Mouse (Mus musculus): ENCODE data around the gene Rgl2. TPM values are rescaled to one million over a fixed set of nuclear protein-coding genes. Genes with fewer than 3 reads are reported as not detected.

The Rgl2 gene
- polyA plus RNA-seq, 1 experiment: 20.1 TPM

DNA sequence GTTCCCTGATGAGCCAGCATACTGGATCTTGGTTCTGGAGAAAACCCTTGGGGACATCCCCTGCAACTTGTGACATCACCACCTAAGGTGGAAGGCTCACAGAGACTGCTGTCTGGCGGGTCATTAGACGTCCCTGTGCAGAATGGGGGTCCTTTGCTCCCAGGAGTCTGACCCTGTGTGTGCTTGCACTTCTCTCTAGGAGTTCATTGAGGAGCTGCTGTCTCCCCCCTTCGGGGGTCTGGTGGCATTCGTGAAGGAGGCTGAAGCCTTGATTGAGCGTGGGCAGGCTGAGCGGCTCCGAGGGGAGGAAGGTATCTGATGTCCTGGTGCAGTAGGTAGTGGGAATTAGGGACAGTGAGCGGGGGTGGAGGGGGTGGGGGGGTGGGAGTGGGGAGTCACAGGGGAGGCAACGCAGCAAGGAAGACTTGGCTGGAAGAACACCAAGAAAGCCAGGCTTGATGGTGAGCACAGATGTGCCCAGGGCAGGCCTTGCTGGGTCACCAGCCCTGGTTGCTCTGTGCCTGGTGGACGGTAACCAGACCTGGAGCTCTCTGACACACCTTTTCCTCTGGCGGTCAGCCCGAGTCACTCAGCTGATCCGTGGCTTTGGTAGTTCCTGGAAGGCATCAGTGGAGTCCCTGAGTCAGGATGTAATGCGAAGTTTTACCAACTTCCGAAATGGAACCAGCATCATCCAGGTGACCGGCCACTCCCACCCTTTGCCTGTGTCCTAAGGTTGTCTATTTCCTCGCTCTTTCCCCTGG lies 35.9 kb downstream of the Rgl2 start:
- no peak overlapping the region for H3ac ChIP-seq (ENCODE audit: control insufficient read depth, insufficient read length)
- H3K4me3 ChIP-seq: no peak overlapping the region
- H3K27me3 ChIP-seq (ENCODE audit: control insufficient read depth, insufficient read depth, insufficient read length): no peaks in the 10 kb centered on the region
- H3K36me3 ChIP-seq (ENCODE audit: control insufficient read depth, insufficient read depth): no peaks in the 10 kb centered on the region
- H3K4me2 ChIP-seq (ENCODE audit: low read depth): no peak overlapping the region
- TF ChIP-seq REST (IDR thresholded peaks at IDR 0.05; ENCODE audit: insufficient read depth, insufficient read length): no peak
- TF ChIP-seq CEBPB (IDR thresholded peaks at IDR 0.05; ENCODE audit: insufficient read depth, poor library complexity, severe bottlenecking): no peak
- TF ChIP-seq USF1 (IDR thresholded peaks at IDR 0.05; ENCODE audit: low read depth): no peak
- TF ChIP-seq MYOD1 (IDR thresholded peaks at IDR 0.05; ENCODE audit: control insufficient read depth in 1 of 3, insufficient read length in 2 of 3, low read depth in 2 of 3): no peak
- no peak for TF ChIP-seq POLR2AphosphoS2 (IDR thresholded peaks at IDR 0.05; ENCODE audit: insufficient read length, low read depth)
- no peak for TF ChIP-seq MYOG (IDR thresholded peaks at IDR 0.05; ENCODE audit: control insufficient read depth in 1 of 3, insufficient read depth in 1 of 3, insufficient read length in 2 of 3, low read depth in 2 of 3)
- no peak for TF ChIP-seq TCF3 (IDR thresholded peaks at IDR 0.05; ENCODE audit: insufficient read length, low read depth)
- TF ChIP-seq E2F4 (IDR thresholded peaks at IDR 0.05; ENCODE audit: insufficient read depth): no peak
- no peak for TF ChIP-seq TCF12 (IDR thresholded peaks at IDR 0.05; ENCODE audit: insufficient read depth, poor library complexity, severe bottlenecking)
- TF ChIP-seq MAX (IDR thresholded peaks at IDR 0.05; ENCODE audit: low read depth): no peak
- no peak for TF ChIP-seq SRF (IDR thresholded peaks at IDR 0.05; ENCODE audit: control insufficient read depth, insufficient read length, low read depth)
- no peak for TF ChIP-seq POLR2A (IDR thresholded peaks at IDR 0.05; ENCODE audit: insufficient read length, low read depth)
- H3K79me2 ChIP-seq (ENCODE audit: control insufficient read depth, insufficient read depth): no peaks in the 10 kb centered on the region

DNA sequence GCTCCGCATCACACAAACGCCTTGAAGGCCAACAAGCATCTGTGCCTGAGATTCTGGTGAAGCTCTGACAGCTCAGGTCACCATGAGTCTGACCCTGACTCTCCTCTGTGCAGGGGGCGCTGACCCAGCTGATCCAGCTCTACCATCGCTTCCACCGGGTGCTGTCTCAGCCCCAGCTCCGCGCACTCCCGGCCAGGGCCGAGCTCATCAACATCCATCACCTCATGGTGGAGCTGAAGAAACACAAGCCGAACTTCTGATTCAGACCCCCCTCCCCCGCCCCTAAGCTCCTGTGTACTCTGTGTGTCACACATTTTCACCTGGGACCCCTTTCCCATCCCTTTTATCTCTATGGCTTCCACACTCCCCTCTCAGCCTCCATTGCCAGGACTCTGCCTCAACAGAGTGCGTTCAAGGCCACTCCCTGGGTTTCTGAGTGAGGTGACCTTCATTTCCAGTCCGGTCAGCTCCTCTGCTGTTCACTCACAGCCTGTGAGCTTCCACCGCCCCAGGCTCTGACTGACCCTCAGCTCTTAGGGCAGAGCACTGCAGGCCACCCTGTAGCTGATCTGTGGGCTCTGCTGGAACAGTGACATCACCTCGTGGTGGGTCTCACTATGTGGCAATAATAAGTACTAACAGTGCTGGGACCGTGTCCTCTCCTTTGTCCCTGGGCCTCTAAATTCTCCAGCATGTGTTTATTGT lies 36.7 kb downstream of the Rgl2 start:
- H3K79me2 ChIP-seq (ENCODE audit: control insufficient read depth, insufficient read depth): no peaks in the 10 kb centered on the region
- no peaks in the 10 kb centered on the region for H3K36me3 ChIP-seq (ENCODE audit: control insufficient read depth, insufficient read depth)
- H3ac ChIP-seq (ENCODE audit: control insufficient read depth, insufficient read length): no peak overlapping the region
- H3K4me3 ChIP-seq: no peak overlapping the region
- no peak overlapping the region for H3K4me2 ChIP-seq (ENCODE audit: low read depth)
- no peaks in the 10 kb centered on the region for H3K27me3 ChIP-seq (ENCODE audit: control insufficient read depth, insufficient read depth, insufficient read length)
- TF ChIP-seq MAX (IDR thresholded peaks at IDR 0.05; ENCODE audit: low read depth) (no peak), POLR2AphosphoS2 (IDR thresholded peaks at IDR 0.05; ENCODE audit: insufficient read length, low read depth) (no peak), POLR2A (IDR thresholded peaks at IDR 0.05; ENCODE audit: insufficient read length, low read depth) (no peak), USF1 (IDR thresholded peaks at IDR 0.05; ENCODE audit: low read depth) (no peak), MYOG (IDR thresholded peaks at IDR 0.05; ENCODE audit: control insufficient read depth in 1 of 3, insufficient read depth in 1 of 3, insufficient read length in 2 of 3, low read depth in 2 of 3) (no peak), TCF12 (IDR thresholded peaks at IDR 0.05; ENCODE audit: insufficient read depth, poor library complexity, severe bottlenecking) (no peak), E2F4 (IDR thresholded peaks at IDR 0.05; ENCODE audit: insufficient read depth) (no peak), SRF (IDR thresholded peaks at IDR 0.05; ENCODE audit: control insufficient read depth, insufficient read length, low read depth) (no peak), TCF3 (IDR thresholded peaks at IDR 0.05; ENCODE audit: insufficient read length, low read depth) (no peak), CEBPB (IDR thresholded peaks at IDR 0.05; ENCODE audit: insufficient read depth, poor library complexity, severe bottlenecking) (no peak), REST (IDR thresholded peaks at IDR 0.05; ENCODE audit: insufficient read depth, insufficient read length) (no peak), MYOD1 (IDR thresholded peaks at IDR 0.05; ENCODE audit: control insufficient read depth in 1 of 3, insufficient read length in 2 of 3, low read depth in 2 of 3) (no peak)

- no peaks in the 10 kb centered on the region for H3K27me3 ChIP-seq (ENCODE audit: control insufficient read depth, insufficient read depth, insufficient read length)
- no peak overlapping the region for H3K4me2 ChIP-seq (ENCODE audit: low read depth)
- no peaks in the 10 kb centered on the region for H3K79me2 ChIP-seq (ENCODE audit: control insufficient read depth, insufficient read depth)
- no peaks in the 10 kb centered on the region for H3K36me3 ChIP-seq (ENCODE audit: control insufficient read depth, insufficient read depth)
- no peak for TF ChIP-seq MYOD1 (IDR thresholded peaks at IDR 0.05; ENCODE audit: control insufficient read depth in 1 of 3, insufficient read length in 2 of 3, low read depth in 2 of 3)
- no peak for TF ChIP-seq MYOG (IDR thresholded peaks at IDR 0.05; ENCODE audit: control insufficient read depth in 1 of 3, insufficient read depth in 1 of 3, insufficient read length in 2 of 3, low read depth in 2 of 3)
- no peak for TF ChIP-seq E2F4 (IDR thresholded peaks at IDR 0.05; ENCODE audit: insufficient read depth)
- TF ChIP-seq POLR2AphosphoS2 (IDR thresholded peaks at IDR 0.05; ENCODE audit: insufficient read length, low read depth): no peak
- no peak for TF ChIP-seq TCF3 (IDR thresholded peaks at IDR 0.05; ENCODE audit: insufficient read length, low read depth)
- TF ChIP-seq SRF (IDR thresholded peaks at IDR 0.05; ENCODE audit: control insufficient read depth, insufficient read length, low read depth): no peak
- H3K4me3 ChIP-seq: no peak overlapping the region
- H3ac ChIP-seq (ENCODE audit: control insufficient read depth, insufficient read length): no peak overlapping the region
Measured at GRCm38 (mm10) chr17:33968489-33968888, 39.1 kb downstream of the Rgl2 start.

- TF ChIP-seq USF1 (IDR thresholded peaks at IDR 0.05; ENCODE audit: low read depth): peak; percentile 78
- no peak for TF ChIP-seq REST (IDR thresholded peaks at IDR 0.05; ENCODE audit: insufficient read depth, insufficient read length)
- TF ChIP-seq TCF12 (IDR thresholded peaks at IDR 0.05; ENCODE audit: insufficient read depth, poor library complexity, severe bottlenecking): no peak
- no peak for TF ChIP-seq CEBPB (IDR thresholded peaks at IDR 0.05; ENCODE audit: insufficient read depth, poor library complexity, severe bottlenecking)
- no peak for TF ChIP-seq POLR2AphosphoS2 (IDR thresholded peaks at IDR 0.05; ENCODE audit: insufficient read length, low read depth)
- no peak for TF ChIP-seq SRF (IDR thresholded peaks at IDR 0.05; ENCODE audit: control insufficient read depth, insufficient read length, low read depth)
- H3ac ChIP-seq (ENCODE audit: control insufficient read depth, insufficient read length): no peak overlapping the region
- no peak overlapping the region for H3K4me3 ChIP-seq
- H3K27me3 ChIP-seq (ENCODE audit: control insufficient read depth, insufficient read depth, insufficient read length): no peaks in the 10 kb centered on the region
- H3K79me2 ChIP-seq (ENCODE audit: control insufficient read depth, insufficient read depth): no peaks in the 10 kb centered on the region
- no peak overlapping the region for H3K4me2 ChIP-seq (ENCODE audit: low read depth)
- H3K36me3 ChIP-seq (ENCODE audit: control insufficient read depth, insufficient read depth): no peaks in the 10 kb centered on the region
Measured at GRCm38 (mm10) chr17:33968927-33969326, 39.6 kb downstream of the Rgl2 start.

Data from myocyte (in vitro differentiated cells).